Mouse (Mus musculus): ENCODE results near the gene Hes7. TPM values are rescaled to one million over a fixed set of nuclear protein-coding genes. Genes with fewer than 3 reads are reported as not detected.

Hes7 gene
- total and polyA plus RNA-seq, 3 experiments = 0.04 TPM; not detected in 2

GRCm38 (mm10) chr11:69133923-69134621 is 13.9 kb downstream of the Hes7 start:
- Histone ChIP-seq H3K27me3 (replicated peaks) (peaks cover 62% of the 10 kb centered on the region), H3K9me3 (replicated peaks; ENCODE audit: low read length) (peaks cover 6% of the 10 kb centered on the region), H3K27ac (ENCODE audit: insufficient read depth, low read depth) (no peak overlapping the region), H3K79me2 (replicated peaks; ENCODE audit: control insufficient read depth, extremely low read depth, insufficient read depth, poor library complexity, severe bottlenecking) (no peaks in the 10 kb centered on the region), H3K4me3 (replicated peaks in 1 of 3; ENCODE audit: low read depth in 2 of 3, low read length in 2 of 3, poor library complexity in 1 of 3) (no peak overlapping the region), H3K9ac (ENCODE audit: insufficient read depth, low read depth) (no peak overlapping the region), H3K4me1 (ENCODE audit: control insufficient read depth in 1 of 2, insufficient read depth in 2 of 2) (peaks cover 4 to 8% of the 10 kb centered on the region in 2 experiments; a peak in 3 of 4 replicates), H3K36me3 (replicated peaks in 1 of 2; ENCODE audit: control insufficient read depth in 1 of 2, insufficient read depth in 1 of 2, low read length in 1 of 2) (no peaks in the 10 kb centered on the region), H3K4me2 (ENCODE audit: insufficient read depth, low read depth, poor library complexity, severe bottlenecking) (no peak overlapping the region)
- TF ChIP-seq CTCF (conservative IDR thresholded peaks at IDR 0.05 in 1 of 2, IDR thresholded peaks at IDR 0.05 in 1 of 2; ENCODE audit: low read depth in 2 of 2, low read length in 2 of 2) = peak in 1 of 2 experiments; percentile 29; a peak in 1 of 4 replicates
- no peak for TF ChIP-seq E2F4 (IDR thresholded peaks at IDR 0.05; ENCODE audit: insufficient replicate concordance, low read depth, low read length)
- no peak for DNase-seq (ENCODE audit: extremely low read depth)
- dilution Hi-C loops (cut with MboI; ENCODE audit: extremely low pct_ligation_motif_present, extremely low pct_unique_long_range_greater_than_20kb, low sequenced_read_pairs) (no loop called here), in situ Hi-C loops (cut with MboI; ENCODE audit: low pct_ligation_motif_present, low pct_unique_long_range_greater_than_20kb, low sequenced_read_pairs) (no loop called here)

- DNase-seq (ENCODE audit: extremely low read depth) = no peak
- H3K36me3 ChIP-seq (replicated peaks in 1 of 2; ENCODE audit: control insufficient read depth in 1 of 2, insufficient read depth in 1 of 2, low read length in 1 of 2) = no peaks in the 10 kb centered on the region
- in situ Hi-C loops (cut with MboI; ENCODE audit: low pct_ligation_motif_present, low pct_unique_long_range_greater_than_20kb, low sequenced_read_pairs) (no loop called here), dilution Hi-C loops (cut with MboI; ENCODE audit: extremely low pct_ligation_motif_present, extremely low pct_unique_long_range_greater_than_20kb, low sequenced_read_pairs) (no loop called here)
- no peak overlapping the region for H3K27ac ChIP-seq (ENCODE audit: insufficient read depth, low read depth)
- no peak overlapping the region for H3K4me3 ChIP-seq (replicated peaks in 1 of 3; ENCODE audit: low read depth in 2 of 3, low read length in 2 of 3, poor library complexity in 1 of 3)
- H3K79me2 ChIP-seq (replicated peaks; ENCODE audit: control insufficient read depth, extremely low read depth, insufficient read depth, poor library complexity, severe bottlenecking) = no peaks in the 10 kb centered on the region
- H3K9ac ChIP-seq (ENCODE audit: insufficient read depth, low read depth) = no peak overlapping the region
- H3K4me1 ChIP-seq (ENCODE audit: control insufficient read depth in 1 of 2, insufficient read depth in 2 of 2) = peaks cover 4 to 8% of the 10 kb centered on the region in 2 experiments; a peak in 3 of 4 replicates
- no peak overlapping the region for H3K4me2 ChIP-seq (ENCODE audit: insufficient read depth, low read depth, poor library complexity, severe bottlenecking)
- TF ChIP-seq MXI1 (IDR thresholded peaks at IDR 0.05; ENCODE audit: low read depth, low read length) = no peak
- TF ChIP-seq ELF1 (IDR thresholded peaks at IDR 0.05; ENCODE audit: low read depth, low read length) = no peak
- no peak for TF ChIP-seq ZMIZ1 (IDR thresholded peaks at IDR 0.05; ENCODE audit: low read depth, low read length)
- TF ChIP-seq ZKSCAN1 (IDR thresholded peaks at IDR 0.05; ENCODE audit: borderline replicate concordance, low read depth, low read length) = no peak
- no peak for TF ChIP-seq PAX5 (IDR thresholded peaks at IDR 0.05; ENCODE audit: low read length)
- TF ChIP-seq MEF2A (IDR thresholded peaks at IDR 0.05; ENCODE audit: borderline replicate concordance, low read depth, low read length) = no peak
- no peak for TF ChIP-seq POLR2A (IDR thresholded peaks at IDR 0.05; ENCODE audit: low read depth, low read length)
- TF ChIP-seq HCFC1 (IDR thresholded peaks at IDR 0.05; ENCODE audit: low read depth, low read length) = no peak
- TF ChIP-seq CHD1 (IDR thresholded peaks at IDR 0.05; ENCODE audit: low read depth, low read length) = no peak
- no peak for TF ChIP-seq ZNF384 (IDR thresholded peaks at IDR 0.05; ENCODE audit: low read depth, low read length)
- no peak for TF ChIP-seq TBP (conservative IDR thresholded peaks at IDR 0.05; ENCODE audit: low read depth, low read length)
- TF ChIP-seq BHLHE40 (IDR thresholded peaks at IDR 0.05; ENCODE audit: low read depth, low read length) = no peak
- no peak for TF ChIP-seq MAFK (IDR thresholded peaks at IDR 0.05; ENCODE audit: insufficient replicate concordance, low read length)
- no peak for TF ChIP-seq MAX (IDR thresholded peaks at IDR 0.05; ENCODE audit: low read length)
- no peak for TF ChIP-seq TCF12 (IDR thresholded peaks at IDR 0.05; ENCODE audit: low read depth, low read length)
- TF ChIP-seq IRF4 (IDR thresholded peaks at IDR 0.05; ENCODE audit: low read depth, low read length) = no peak
- no peak for TF ChIP-seq ETS1 (conservative IDR thresholded peaks at IDR 0.05; ENCODE audit: low read depth, low read length)
- H3K27me3 ChIP-seq (replicated peaks) = peaks cover 62% of the 10 kb centered on the region
- peaks cover 6% of the 10 kb centered on the region for H3K9me3 ChIP-seq (replicated peaks; ENCODE audit: low read length)
Observed at GRCm38 (mm10) chr11:69134622-69134968, 14.4 kb downstream of the Hes7 start.
